Mouse (Mus musculus) embryonic fibroblast, embryonic 13.5 days (primary cell): ENCODE measurements around the gene Gm17509. TPM values are rescaled to one million over a fixed set of nuclear protein-coding genes. Genes with fewer than 3 reads are reported as not detected.

Source experiments
- H3K27ac ChIP-seq: 2 replicates; pipeline ENCODE4 v1.5.1; 2012; ENCODE audit warnings: low read length, control low read depth, inconsistent platforms; ENCODE audit not compliant: insufficient read depth
- H3K4me1 ChIP-seq: 2 replicates; pipeline ENCODE4 v1.6.1; 2011; ENCODE audit warnings: low read length; ENCODE audit not compliant: control insufficient read depth, insufficient read depth
- H3K4me3 ChIP-seq: 2 replicates; pipeline ENCODE4 v1.5.1; 2011; ENCODE audit warnings: mild to moderate bottlenecking, control low read depth, low read length; ENCODE audit not compliant: insufficient read depth
- CTCF ChIP-seq: IDR thresholded peaks from 2 replicates; pipeline ENCODE4 v1.5.1; 2011; ENCODE audit warnings: mild to moderate bottlenecking, control low read depth, low read length, moderate library complexity, borderline replicate concordance; ENCODE audit not compliant: insufficient read depth
- POLR2A ChIP-seq: IDR thresholded peaks from 2 replicates; pipeline ENCODE4 v1.6.1; 2011; ENCODE audit warnings: low read depth, mild to moderate bottlenecking, control low read depth, low read length, moderate library complexity
- polyA plus RNA-seq: library from polyadenylated mRNA; stranded (reverse); fragments of >200 nt; gene quantifications from 2 replicates; pipeline ENCODE4 v1.2.4, GENCODE M21; 2011; ENCODE audit warnings: low read depth; ENCODE audit not compliant: missing spikeins, insufficient read length

Gene Gm17509
- polyA plus RNA-seq: not detected in 2 replicates

DNA sequence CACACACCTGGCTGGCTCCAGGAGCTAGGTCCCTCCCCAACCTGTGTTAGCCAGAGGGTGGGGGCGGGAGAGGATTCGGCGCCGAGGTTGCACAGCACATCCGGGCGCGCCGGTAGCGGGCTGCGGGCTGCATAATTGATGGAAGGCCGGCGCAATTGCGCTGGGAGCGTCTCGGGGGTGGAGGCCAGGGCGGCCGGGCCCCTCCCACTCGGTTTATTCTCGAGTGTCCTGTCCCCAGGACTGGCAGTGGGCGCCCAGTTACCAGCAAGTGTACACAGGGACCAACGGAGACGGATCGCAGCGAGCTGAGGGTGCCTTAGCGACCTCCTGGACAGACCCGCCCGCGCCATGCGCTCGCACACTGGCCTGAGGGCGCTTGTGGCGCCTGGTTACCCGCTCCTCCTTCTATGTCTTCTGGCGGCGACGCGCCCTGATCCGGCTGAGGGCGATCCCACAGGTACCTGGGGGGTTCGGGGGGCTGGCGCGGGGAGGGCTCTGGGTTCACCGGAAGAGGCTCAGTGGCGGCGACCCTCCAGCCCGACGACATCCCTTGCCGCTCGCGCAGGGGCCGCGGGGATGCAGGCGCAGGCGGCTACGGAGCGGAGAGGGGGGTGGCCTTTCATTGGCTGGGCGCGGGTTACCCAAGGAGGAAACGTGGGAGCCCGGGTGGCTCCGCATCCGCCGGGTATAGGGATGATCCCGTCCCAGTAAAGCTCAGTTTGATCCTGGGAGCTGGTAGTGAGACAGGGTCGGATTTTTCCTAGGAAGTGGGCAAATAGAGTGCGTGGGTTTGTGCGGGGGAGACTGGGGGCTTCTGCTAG is at the start of gene Gm17509:
TSS of gene Gm17509 (minus strand) at position 575 of the 821 bp plus-strand sequence.
- peak within 1 kb of the TSS; percentile 69 for H3K4me3 ChIP-seq
- H3K27ac ChIP-seq: no peak within 1 kb of the TSS
- peaks cover 8% of the 10 kb centered on the region for H3K4me1 ChIP-seq
- TF ChIP-seq CTCF: no peak
- TF ChIP-seq POLR2A: peak; percentile 68; the same call in 1 of the 2 replicates

DNA sequence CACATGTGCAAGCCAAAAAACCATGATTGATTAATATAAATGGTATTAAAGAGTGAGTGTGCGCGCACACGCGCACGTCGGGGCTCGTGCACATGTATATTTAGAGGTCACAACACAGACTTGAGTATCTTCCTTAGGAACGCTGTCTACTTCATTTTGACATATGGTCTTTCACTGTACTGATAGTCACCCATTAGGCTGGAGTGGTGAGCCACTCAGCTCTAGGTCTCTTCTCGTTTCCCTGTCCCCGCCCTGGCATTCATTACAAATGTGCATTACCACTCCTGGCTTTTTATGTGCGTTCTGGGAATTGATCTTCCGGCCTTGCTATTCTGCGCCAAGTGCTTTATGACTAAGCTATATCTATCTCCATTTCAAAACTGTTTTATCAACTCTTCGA is 47.1 kb upstream of the Gm17509 start:
- no peaks in the 10 kb centered on the region for H3K4me1 ChIP-seq
- no peak overlapping the region for H3K4me3 ChIP-seq
- H3K27ac ChIP-seq: no peak overlapping the region
- TF ChIP-seq CTCF (no peak), POLR2A (no peak)

DNA sequence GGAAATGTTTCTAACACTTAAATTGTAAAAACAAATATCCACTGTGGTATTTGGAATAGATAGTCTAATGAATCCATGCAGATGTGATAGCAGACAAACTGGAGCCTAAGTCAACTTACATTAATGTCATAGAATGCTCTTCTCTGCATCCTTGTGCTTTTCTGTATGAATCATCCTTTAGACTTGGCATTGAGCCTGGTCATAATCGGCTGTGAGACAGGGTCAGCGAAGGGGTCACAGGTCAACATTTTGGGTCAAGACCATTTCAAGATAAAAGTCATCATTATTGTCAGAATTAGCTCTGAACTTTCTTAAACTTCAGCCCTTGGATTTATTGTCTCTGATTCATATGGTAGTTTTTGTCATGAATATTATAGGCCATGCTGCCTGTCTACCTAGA is 45.3 kb upstream of the Gm17509 start:
- no peaks in the 10 kb centered on the region for H3K4me1 ChIP-seq
- no peak overlapping the region for H3K4me3 ChIP-seq
- TF ChIP-seq POLR2A (no peak), CTCF (no peak)
- no peak overlapping the region for H3K27ac ChIP-seq

DNA sequence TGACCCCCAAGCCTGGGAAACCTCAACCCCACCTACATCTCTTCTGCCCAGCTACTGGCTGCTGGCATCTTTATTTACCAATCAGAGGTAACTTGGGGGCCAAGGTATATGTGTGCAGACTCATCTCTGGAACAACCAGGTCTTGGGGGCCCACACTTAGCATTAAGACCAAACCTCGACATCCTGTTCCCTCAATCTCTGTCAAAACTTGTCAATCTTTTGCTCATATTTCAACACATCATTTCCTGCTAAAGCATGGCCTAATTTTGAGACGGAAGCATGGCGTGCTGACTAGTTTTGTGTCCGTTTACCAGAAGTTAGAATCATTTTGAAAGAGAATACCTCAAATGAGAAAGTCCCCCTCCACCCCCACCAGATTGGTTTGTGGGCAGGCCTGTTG is 39.8 kb upstream of the Gm17509 start:
- H3K4me3 ChIP-seq: no peak overlapping the region
- no peak for TF ChIP-seq POLR2A
- no peak for TF ChIP-seq CTCF
- H3K27ac ChIP-seq: no peak overlapping the region
- H3K4me1 ChIP-seq: no peaks in the 10 kb centered on the region

DNA sequence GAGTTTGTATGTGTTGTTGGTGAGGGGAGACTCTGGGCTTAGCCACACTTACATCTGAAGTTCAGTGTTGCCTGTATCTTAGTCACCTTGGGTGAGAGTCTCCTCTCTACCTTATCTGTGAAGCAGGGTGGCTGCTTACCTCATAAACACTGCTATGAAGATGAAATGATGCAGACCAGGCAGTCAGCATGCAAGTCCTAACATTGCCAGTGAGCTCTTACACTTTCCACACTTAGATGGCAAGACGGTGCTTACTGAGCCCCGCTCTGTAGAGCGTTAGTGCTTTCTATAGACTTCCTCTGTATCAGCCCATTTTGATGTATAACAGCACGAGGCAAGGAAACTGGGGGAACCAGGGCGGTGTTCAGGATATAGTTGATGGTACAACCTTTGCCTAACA is 21.7 kb upstream of the Gm17509 start:
- Histone ChIP-seq H3K27ac (no peak overlapping the region), H3K4me1 (no peaks in the 10 kb centered on the region), H3K4me3 (no peak overlapping the region)
- no peak for TF ChIP-seq CTCF
- TF ChIP-seq POLR2A: no peak

DNA sequence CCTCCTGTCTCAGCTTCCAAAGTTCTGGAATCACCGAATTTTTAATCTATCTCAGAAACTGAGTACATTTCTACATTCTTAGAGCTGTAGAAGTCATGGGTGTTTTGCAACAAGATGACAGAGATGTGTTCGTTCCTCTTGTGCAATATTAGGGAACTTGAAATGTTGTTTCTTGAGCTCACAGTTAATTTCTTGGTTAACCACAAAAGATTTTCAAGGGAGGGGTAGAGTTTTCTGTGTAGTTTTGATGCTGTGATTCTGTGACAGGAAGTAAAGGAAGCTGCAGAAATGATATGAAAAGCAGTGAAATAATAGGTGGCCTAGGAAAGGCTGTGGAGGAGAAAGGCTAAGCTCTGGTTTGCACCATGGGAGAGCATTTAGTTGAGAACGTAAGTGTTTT is 21.2 kb upstream of the Gm17509 start:
- no peak for TF ChIP-seq CTCF
- TF ChIP-seq POLR2A: no peak
- no peaks in the 10 kb centered on the region for H3K4me1 ChIP-seq
- H3K4me3 ChIP-seq: no peak overlapping the region
- no peak overlapping the region for H3K27ac ChIP-seq

DNA sequence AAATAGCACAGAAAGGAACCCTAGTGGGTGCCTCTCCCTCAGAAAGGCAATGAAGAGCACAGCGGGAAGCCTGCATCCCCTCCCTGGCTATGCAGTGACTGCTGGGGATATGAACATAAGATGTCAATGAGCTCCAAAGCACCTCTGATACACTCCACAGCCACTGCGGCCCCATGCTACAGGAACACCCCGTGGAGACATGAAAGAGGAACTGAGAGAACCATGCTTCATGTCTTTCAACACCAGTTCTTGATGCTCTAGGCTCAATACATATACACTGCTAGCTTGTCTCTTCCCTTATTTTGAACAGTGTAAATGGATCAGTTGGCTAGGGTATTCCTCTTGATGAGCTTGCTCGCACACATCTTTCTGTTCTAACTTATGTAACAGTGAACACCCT is 16.2 kb upstream of the Gm17509 start:
- H3K27ac ChIP-seq: no peak overlapping the region
- TF ChIP-seq POLR2A (no peak), CTCF (no peak)
- no peak overlapping the region for H3K4me3 ChIP-seq
- H3K4me1 ChIP-seq: no peaks in the 10 kb centered on the region

DNA sequence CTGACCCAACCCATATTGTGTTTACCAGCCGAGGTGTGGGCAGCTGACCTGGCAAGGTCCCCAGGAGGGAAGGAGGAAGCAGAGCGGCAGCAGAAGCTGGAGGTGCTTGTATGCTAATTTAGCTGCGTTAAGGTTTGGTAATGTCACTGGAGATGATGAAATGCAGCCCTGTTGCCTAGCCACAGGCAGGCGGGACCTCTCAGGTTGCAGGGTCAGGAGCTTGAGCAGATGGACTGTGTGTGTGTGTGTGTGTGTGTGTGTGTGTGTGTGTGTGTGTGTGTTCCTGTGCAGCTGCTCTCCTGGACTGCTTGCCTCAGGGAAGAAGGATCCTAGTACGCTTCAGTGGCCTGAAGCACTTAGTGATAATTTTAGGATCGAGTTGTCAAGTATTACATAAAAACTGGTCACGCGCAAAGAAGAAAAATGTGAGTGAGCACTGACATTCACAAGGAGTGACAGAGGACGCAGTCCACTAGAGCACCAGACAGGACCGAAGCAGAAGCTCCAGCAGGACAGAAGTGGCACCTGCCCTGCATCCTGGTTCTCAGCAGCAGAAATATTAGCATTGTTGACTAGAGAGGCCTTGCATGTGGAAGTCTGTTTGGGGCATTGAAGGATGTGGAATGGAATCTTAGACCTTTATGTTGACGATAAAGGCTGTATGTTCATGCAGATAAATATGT is 14.8 kb upstream of the Gm17509 start:
- Histone ChIP-seq H3K4me3 (no peak overlapping the region), H3K27ac (no peak overlapping the region), H3K4me1 (no peaks in the 10 kb centered on the region)
- no peak for TF ChIP-seq POLR2A
- no peak for TF ChIP-seq CTCF

DNA sequence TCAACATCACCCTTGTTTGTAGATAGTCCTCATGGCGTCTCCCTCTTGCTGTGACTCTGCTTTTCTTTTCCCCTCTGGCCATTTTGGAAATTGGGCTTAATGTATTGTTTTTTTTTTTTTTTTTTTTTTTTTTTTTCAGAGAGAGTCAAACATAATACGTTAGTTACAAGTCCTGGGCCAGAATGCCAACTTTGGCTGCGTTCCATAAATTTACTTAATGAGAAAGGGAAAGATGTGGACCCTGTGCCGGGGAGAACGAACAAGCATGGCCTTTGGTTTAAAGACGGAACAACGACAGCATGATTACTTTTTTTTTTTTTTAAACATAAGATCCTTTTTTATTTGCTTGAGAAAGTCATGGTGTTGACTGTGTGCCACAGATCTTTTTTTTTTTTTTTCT is 13.6 kb upstream of the Gm17509 start:
- H3K27ac ChIP-seq: no peak overlapping the region
- TF ChIP-seq CTCF (no peak), POLR2A (no peak)

DNA sequence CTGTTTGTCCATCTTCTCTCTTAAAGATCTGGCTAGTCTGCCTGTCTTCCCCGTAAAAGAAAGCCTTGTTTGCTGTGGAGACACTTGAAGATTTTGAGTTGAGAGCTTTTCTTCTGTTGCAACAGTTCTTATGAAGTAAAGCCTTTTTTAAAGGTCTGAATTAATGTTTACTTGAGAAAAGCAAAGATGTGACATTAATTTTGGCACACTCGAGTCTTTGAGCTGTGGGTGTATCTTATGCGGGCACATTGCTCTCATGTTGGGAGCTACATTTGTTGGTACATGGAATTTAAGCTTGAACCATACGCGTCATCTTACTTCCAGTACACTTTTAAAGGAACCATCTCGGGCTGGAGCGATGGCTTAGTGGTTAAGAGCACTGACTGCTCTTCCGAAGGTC is 12.9 kb upstream of the Gm17509 start:
- Histone ChIP-seq H3K4me1 (no peaks in the 10 kb centered on the region), H3K27ac (no peak overlapping the region), H3K4me3 (no peak overlapping the region)
- TF ChIP-seq POLR2A (no peak), CTCF (no peak)

More for the DNA sequence above, 13.6 kb upstream of the Gm17509 start:
- Histone ChIP-seq H3K4me1 (no peaks in the 10 kb centered on the region), H3K4me3 (no peak overlapping the region)
